Mouse (Mus musculus) embryo, embryonic 10 days (tissue): ENCODE measurements around the gene Saysd1.

Experiments
- DNase-seq: peaks from one replicate; pipeline ENCODE4 v3.0.0-alpha.2; 2015; ENCODE audit warnings: low spot score

Gene Saysd1

GRCm38 (mm10) chr14:20106271-20106670 lies 32.1 kb downstream of the Saysd1 start:
- DNase-seq = no peak

GRCm38 (mm10) chr14:20103207-20103606 lies 35.1 kb downstream of the Saysd1 start:
- DNase-seq = no peak

- peak; percentile 21 for DNase-seq
Measured at GRCm38 (mm10) chr14:20098061-20098460, 40.3 kb downstream of the Saysd1 start.

- no peak for DNase-seq
Measured at GRCm38 (mm10) chr14:20094942-20095341, 43.4 kb downstream of the Saysd1 start.

- peak; percentile 79 for DNase-seq
Measured at GRCm38 (mm10) chr14:20093493-20093892, 44.8 kb downstream of the Saysd1 start.

GRCm38 (mm10) chr14:20084335-20084734 lies 54.0 kb downstream of the Saysd1 start:
- no peak for DNase-seq

GRCm38 (mm10) chr14:20082536-20083325 lies 55.6 kb downstream of the Saysd1 start:
- DNase-seq = peak; percentile 95

GRCm38 (mm10) chr14:20081937-20082533 lies 56.3 kb downstream of the Saysd1 start:
- no peak for DNase-seq

- no peak for DNase-seq
Measured at GRCm38 (mm10) chr14:20081084-20081483, 57.2 kb downstream of the Saysd1 start.

GRCm38 (mm10) chr14:20077181-20077580 lies 61.2 kb downstream of the Saysd1 start:
- DNase-seq = no peak

GRCm38 (mm10) chr14:20075544-20075943 lies 62.8 kb downstream of the Saysd1 start:
- no peak for DNase-seq

- no peak for DNase-seq
Measured at GRCm38 (mm10) chr14:20074759-20075158, 63.6 kb downstream of the Saysd1 start.

- DNase-seq = peak; percentile 62
Measured at GRCm38 (mm10) chr14:20070629-20071028, 67.7 kb downstream of the Saysd1 start.

GRCm38 (mm10) chr14:20068365-20068764 lies 70.0 kb downstream of the Saysd1 start:
- no peak for DNase-seq

- DNase-seq = peak; percentile 93
Measured at GRCm38 (mm10) chr14:20067293-20068074, 70.8 kb downstream of the Saysd1 start.

GRCm38 (mm10) chr14:20064771-20065170 lies 73.6 kb downstream of the Saysd1 start:
- no peak for DNase-seq

GRCm38 (mm10) chr14:20048481-20048835 lies 89.9 kb downstream of the Saysd1 start:
- no peak for DNase-seq

GRCm38 (mm10) chr14:20047814-20048480 lies 90.4 kb downstream of the Saysd1 start:
- DNase-seq = peak; percentile 34

- no peak for DNase-seq
Measured at GRCm38 (mm10) chr14:20047291-20047690, 91.0 kb downstream of the Saysd1 start.

- DNase-seq = no peak
Measured at GRCm38 (mm10) chr14:20044036-20044435, 94.3 kb downstream of the Saysd1 start.

- no peak for DNase-seq
Measured at GRCm38 (mm10) chr14:20041836-20042235, 96.5 kb downstream of the Saysd1 start.

- no peak for DNase-seq
Measured at GRCm38 (mm10) chr14:20040976-20041375, 97.4 kb downstream of the Saysd1 start.
